Mouse (Mus musculus): ENCODE measurements at regions not wholly inside any gene's neighbourhood (a gene's known extent, or its start where the extent isn't known, plus 50 kb on each side); places are given as distances from the start of the nearest gene placed in this dataset.

GRCm38 (mm10) chr7:113621316-113621715 lies 107.7 kb downstream of the Far1 start:
- DNase-seq: no peak

- DNase-seq: no peak
These were observed 108.4 kb downstream of the Far1 start for GRCm38 (mm10) chr7:113621898-113622510.

GRCm38 (mm10) chr7:113623296-113623695 lies 109.7 kb downstream of the Far1 start:
- DNase-seq: no peak

GRCm38 (mm10) chr7:113623962-113624361 lies 110.3 kb downstream of the Far1 start:
- no peak for DNase-seq

- DNase-seq: no peak
These were observed 113.1 kb downstream of the Far1 start for GRCm38 (mm10) chr7:113626734-113627133.

- DNase-seq: no peak
These were observed 123.5 kb downstream of the Far1 start for GRCm38 (mm10) chr7:113637011-113637600.

- DNase-seq: no peak
These were observed 124.5 kb downstream of the Far1 start for GRCm38 (mm10) chr7:113638098-113638497.

- DNase-seq: no peak
These were observed 123.3 kb upstream of the Spon1 start for GRCm38 (mm10) chr7:113642540-113642939.

- no peak for DNase-seq
These were observed 115.2 kb upstream of the Spon1 start for GRCm38 (mm10) chr7:113650631-113651030.

GRCm38 (mm10) chr7:113651696-113652095 lies 114.1 kb upstream of the Spon1 start:
- no peak for DNase-seq

- DNase-seq: peak; percentile 62
These were observed 112.7 kb upstream of the Spon1 start for GRCm38 (mm10) chr7:113653130-113653529.

GRCm38 (mm10) chr7:113655336-113655735 lies 110.5 kb upstream of the Spon1 start:
- DNase-seq: peak; percentile 4

GRCm38 (mm10) chr7:113672779-113673595 lies 92.8 kb upstream of the Spon1 start:
- DNase-seq: no peak

- DNase-seq: no peak
These were observed 92.2 kb upstream of the Spon1 start for GRCm38 (mm10) chr7:113673596-113673956.

- no peak for DNase-seq
These were observed 83.5 kb upstream of the Spon1 start for GRCm38 (mm10) chr7:113682271-113682670.

- DNase-seq: no peak
These were observed 80.4 kb upstream of the Spon1 start for GRCm38 (mm10) chr7:113685349-113685748.

GRCm38 (mm10) chr7:113686527-113686926 lies 79.3 kb upstream of the Spon1 start:
- no peak for DNase-seq

- no peak for DNase-seq
These were observed 78.2 kb upstream of the Spon1 start for GRCm38 (mm10) chr7:113687566-113687965.

GRCm38 (mm10) chr7:113688231-113688669 lies 77.5 kb upstream of the Spon1 start:
- DNase-seq: no peak

GRCm38 (mm10) chr7:113688717-113689116 lies 77.1 kb upstream of the Spon1 start:
- DNase-seq: no peak

- no peak for DNase-seq
These were observed 76.7 kb upstream of the Spon1 start for GRCm38 (mm10) chr7:113689131-113689530.

GRCm38 (mm10) chr7:113691756-113692155 lies 74.0 kb upstream of the Spon1 start:
- no peak for DNase-seq

GRCm38 (mm10) chr7:113693526-113693925 lies 72.3 kb upstream of the Spon1 start:
- DNase-seq: no peak

Measured in adrenal gland, postnatal 10 days (tissue).